Mouse (Mus musculus): Measurements from ENCODE around the gene Pik3ca. TPM values are rescaled to one million over a fixed set of nuclear protein-coding genes. Genes with fewer than 3 reads are reported as not detected.

Gene Pik3ca
- 10 to 100 TPM; 60.9 to 62.3 TPM for total RNA-seq (2021)

DNA sequence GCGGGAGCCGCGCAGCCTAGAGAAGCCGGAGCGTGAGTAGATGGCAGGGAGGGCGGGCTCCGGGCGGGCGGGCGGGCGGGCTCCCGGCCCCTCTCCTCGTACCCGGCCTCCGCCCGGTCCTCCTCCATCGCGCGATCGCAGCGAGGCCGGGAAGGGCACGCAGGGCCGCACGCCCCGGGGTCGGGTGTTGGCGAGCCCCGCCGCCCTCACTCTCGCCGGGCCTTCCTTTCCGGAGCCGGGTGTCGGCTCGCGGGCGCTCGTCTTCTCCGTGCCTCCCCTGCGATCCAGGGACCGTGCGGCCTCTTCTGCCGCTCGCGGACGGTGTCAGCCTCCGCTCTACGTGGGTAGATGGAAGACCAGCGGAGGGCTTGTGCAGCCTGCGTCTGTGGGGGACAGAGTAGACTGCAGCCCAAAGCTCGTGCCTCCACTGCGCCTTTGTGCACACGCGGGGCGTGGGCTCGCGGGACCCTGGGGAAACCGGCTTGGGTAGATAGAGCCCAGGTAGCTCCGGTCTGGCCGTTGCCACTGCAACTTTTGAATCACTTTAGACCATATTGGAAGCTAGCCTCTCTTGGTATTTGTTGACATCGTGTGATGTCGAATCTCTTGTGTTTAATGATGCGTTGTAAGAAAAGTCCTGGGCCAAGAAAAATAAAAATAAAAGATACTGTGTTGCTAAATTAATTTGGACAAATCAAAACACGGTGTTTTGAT is at the start of gene Pik3ca:
Gene Pik3ca (plus strand): TSS at position 211 of the 714 bp plus-strand sequence.
- intact Hi-C loops (cut with DNase I), result no loop called here
- peak; percentile 51 to 61 for DNase-seq (ENCODE audit: low spot score in 2 of 2)

DNA sequence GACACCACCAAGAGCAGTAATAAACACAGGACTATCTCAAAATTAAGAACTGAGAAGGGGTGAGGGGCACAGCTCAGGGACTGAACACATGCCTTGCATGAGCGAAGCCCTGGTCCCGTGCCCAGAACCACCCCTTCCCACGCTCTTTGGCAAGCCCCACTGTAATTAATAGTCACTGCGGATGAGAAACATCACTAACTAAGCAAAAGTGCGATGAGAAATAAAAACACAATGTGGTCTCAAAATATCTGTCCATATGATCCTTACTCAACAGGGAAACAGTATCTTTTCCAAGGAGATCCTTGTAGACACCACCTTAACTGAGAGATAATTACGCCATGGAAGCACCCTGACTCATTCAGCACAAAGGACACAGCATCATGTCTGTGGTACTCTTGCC is 49.6 kb upstream of the Pik3ca start:
- intact Hi-C loops (cut with DNase I), result no loop called here
- peak; percentile 46 to 74 for DNase-seq (ENCODE audit: low spot score in 2 of 2)

GRCm38 (mm10) chr3:32361221-32361620 is 36.2 kb upstream of the Pik3ca start:
- intact Hi-C loops (cut with DNase I), result no loop called here
- DNase-seq (ENCODE audit: low spot score in 2 of 2), result no peak

DNA sequence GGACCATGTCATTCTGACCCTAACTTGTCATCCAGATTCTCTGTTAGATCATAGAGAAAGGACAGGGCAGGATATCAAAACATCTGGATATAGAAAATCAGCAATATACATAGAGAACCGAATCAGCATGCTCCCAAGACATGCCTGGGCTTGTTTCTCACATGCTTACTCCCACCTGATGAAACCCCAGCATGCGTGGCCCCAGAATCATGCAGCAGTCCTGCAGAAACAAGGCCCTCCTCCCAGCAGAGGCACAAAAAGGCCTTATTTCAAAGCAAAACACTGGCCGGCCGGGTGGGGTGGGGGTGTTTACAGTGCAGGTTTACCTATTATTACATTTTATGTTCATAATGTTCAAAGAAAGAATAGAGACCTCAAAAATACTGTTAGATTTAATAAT is 33.3 kb upstream of the Pik3ca start:
- peak in 1 of 2 experiments; percentile 13 for DNase-seq (ENCODE audit: low spot score in 2 of 2)
- intact Hi-C loops (cut with DNase I), result no loop called here

GRCm38 (mm10) chr3:32364841-32365545 is 32.5 kb upstream of the Pik3ca start:
- intact Hi-C loops (cut with DNase I), result no loop called here

GRCm38 (mm10) chr3:32365546-32366245 is 31.8 kb upstream of the Pik3ca start, which contains the start of gene Zmat3:
TSS of gene Zmat3 (minus strand) at chr3:32366014.
- peak; percentile 80 for DNase-seq (ENCODE audit: low spot score in 2 of 2)
- intact Hi-C loops (cut with DNase I), result loop anchor here (1.0 kb wide), 1 partner anchor 31 kb away; no protein-coding TSS in a partner anchor

More at GRCm38 (mm10) chr3:32364841-32365545, 32.5 kb upstream of the Pik3ca start:
- peak; percentile 59 to 65 for DNase-seq (ENCODE audit: low spot score in 2 of 2)

GRCm38 (mm10) chr3:32366246-32366734 is 31.2 kb upstream of the Pik3ca start:
- intact Hi-C loops (cut with DNase I), result loop anchor here (1.0 kb wide), 1 partner anchor 30 kb away; no protein-coding TSS in a partner anchor

DNA sequence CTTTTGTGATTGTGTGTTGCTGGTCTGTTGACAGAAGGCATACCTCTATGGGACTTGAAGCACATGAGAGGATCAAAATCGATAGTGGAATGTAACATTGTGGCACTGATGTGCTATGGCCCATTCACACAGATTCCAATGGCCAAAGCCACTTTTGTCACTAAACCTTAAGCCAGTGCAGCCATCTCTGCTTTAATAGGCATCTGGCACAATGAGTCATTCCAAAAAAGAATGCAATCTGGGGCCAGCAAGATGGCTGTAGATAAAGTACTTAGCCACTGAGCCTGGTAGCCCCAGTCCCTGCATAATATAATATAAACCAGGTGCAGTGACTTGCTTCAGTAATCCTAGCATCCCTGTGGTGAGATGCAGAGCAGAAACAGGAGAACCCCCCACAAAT is 30.0 kb upstream of the Pik3ca start:
- intact Hi-C loops (cut with DNase I), result no loop called here
- no peak for DNase-seq (ENCODE audit: low spot score in 2 of 2)

More at GRCm38 (mm10) chr3:32366246-32366734, 31.2 kb upstream of the Pik3ca start:
- no peak for DNase-seq (ENCODE audit: low spot score in 2 of 2)

- intact Hi-C loops (cut with DNase I), result no loop called here
- no peak for DNase-seq (ENCODE audit: low spot score in 2 of 2)
Observed at GRCm38 (mm10) chr3:32371957-32372356, 25.5 kb upstream of the Pik3ca start.

DNA sequence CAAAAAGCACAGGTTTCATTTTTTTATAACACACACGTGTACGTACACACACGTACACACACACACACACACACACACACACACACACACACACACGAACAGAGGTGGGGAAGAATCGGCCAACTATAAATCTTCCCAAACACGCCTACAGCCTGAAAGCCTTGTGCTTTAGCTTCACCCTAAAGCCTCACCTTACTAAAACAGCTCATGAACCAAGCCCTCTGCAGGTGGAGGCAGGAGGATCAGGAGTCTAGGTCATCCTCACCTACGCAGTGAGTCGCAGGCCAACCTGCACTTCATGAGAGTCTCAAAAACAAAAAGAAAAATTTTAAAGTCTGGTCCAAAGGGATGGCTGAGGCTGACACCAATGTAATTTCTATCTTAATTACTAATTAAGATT is 25.0 kb upstream of the Pik3ca start:
- no peak for DNase-seq (ENCODE audit: low spot score in 2 of 2)
- intact Hi-C loops (cut with DNase I), result no loop called here

GRCm38 (mm10) chr3:32373236-32373635 is 24.2 kb upstream of the Pik3ca start:
- intact Hi-C loops (cut with DNase I), result no loop called here
- no peak for DNase-seq (ENCODE audit: low spot score in 2 of 2)

- intact Hi-C loops (cut with DNase I), result no loop called here
- no peak for DNase-seq (ENCODE audit: low spot score in 2 of 2)
Observed at GRCm38 (mm10) chr3:32379891-32380290, 17.6 kb upstream of the Pik3ca start.

DNA sequence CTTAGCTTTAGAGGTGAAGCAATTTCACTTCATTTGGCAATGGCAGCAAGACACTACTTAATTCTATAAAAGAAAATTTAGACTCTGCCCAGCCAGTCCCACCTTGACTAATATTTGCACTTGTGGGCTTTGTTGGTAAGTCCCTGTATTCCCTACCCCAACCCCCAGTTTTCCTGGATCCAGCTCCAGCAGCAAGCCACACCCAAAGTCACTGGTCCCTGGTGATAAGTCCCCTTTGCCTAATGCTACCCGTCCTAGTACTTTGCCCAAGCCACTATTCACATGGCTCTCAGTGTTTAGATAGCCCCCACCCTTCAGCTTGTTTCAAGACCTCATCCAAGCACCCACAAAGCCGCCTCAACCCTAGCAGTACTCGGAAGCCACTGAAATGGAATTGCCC is 15.9 kb upstream of the Pik3ca start:
- DNase-seq (ENCODE audit: low spot score in 2 of 2), result no peak
- intact Hi-C loops (cut with DNase I), result no loop called here

- intact Hi-C loops (cut with DNase I), result no loop called here
- no peak for DNase-seq (ENCODE audit: low spot score in 2 of 2)
Observed at GRCm38 (mm10) chr3:32392841-32393240, 4.6 kb upstream of the Pik3ca start.

DNA sequence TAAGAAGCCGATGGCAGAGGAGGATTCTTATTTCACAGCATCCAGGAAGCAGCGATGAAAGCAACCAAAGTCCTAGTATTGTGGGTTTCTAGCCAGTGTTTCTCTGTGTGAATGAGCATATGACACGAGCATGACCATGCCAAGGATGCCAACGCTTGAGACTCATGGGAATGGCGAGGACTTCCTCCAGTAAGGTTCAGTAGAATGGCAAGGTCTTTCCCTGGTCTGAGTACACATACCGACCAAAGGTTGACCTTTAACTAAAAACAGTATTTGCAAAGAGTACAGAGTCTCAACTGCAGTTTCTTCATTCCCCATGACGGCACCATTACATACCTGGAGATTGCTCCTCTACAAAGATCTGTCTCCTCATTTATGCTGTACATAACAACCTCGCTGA is 3.5 kb upstream of the Pik3ca start:
- intact Hi-C loops (cut with DNase I), result no loop called here
- DNase-seq (ENCODE audit: low spot score in 2 of 2), result no peak

GRCm38 (mm10) chr3:32395771-32396551 is 1.5 kb upstream of the Pik3ca start:
- intact Hi-C loops (cut with DNase I), result loop anchor here (1.0 kb wide), 1 partner anchor 30 kb away; the partner anchor contains the start of gene Zmat3
- no peak for DNase-seq (ENCODE audit: low spot score in 2 of 2)

GRCm38 (mm10) chr3:32396794-32397460 is 544 bp upstream of the Pik3ca start:
- intact Hi-C loops (cut with DNase I), result loop anchor here (1.0 kb wide), 1 partner anchor 31 kb away; the partner anchor contains the start of gene Zmat3
- DNase-seq (ENCODE audit: low spot score in 2 of 2), result peak; percentile 96 to 98

DNA sequence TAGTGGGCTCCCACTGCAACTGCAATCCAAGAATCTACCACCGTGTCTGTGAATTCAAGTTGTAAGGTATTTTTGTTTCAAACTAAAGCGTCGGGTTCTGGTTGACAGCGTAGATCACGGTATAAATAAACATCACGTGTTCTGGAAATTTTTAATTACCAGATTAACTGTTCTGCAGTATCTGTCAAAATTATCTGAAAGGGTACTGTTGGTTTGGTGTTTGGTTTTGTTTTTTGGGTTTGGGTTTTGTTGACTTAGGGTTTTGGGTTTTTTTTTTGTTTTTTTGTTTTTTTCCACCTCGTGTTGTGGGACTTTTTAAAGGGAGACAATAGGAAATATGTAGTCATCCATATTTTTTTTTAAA is 686 bp downstream of the Pik3ca start:
- intact Hi-C loops (cut with DNase I), result no loop called here

DNA sequence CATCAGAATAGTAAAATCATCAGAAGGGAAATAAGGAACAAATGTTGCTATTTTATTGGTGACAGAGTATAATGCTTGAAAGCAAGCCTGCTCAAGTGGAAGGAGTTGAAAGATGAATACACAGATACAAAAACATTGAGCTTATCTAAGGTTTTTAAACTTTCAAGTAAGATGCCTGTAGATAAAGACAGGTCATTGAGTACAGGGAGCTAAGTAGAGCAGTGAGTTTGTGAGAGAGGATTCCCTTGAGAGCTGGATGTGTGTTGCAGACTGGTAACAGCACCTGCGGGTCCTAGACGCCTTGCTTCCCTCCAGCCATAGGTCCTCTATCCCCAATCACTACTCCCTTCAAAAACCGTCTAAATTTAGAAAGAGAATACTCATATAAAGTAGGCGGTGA is 1.2 kb downstream of the Pik3ca start:
- intact Hi-C loops (cut with DNase I), result no loop called here
- DNase-seq (ENCODE audit: low spot score in 2 of 2), result no peak

More for the DNA sequence above, 686 bp downstream of the Pik3ca start:
- DNase-seq (ENCODE audit: low spot score in 2 of 2), result no peak

Measured in left cerebral cortex, postnatal 25 days (tissue).